Mouse (Mus musculus) forebrain, embryonic 14.5 days (tissue): ENCODE results near the gene Ptpra. TPM values are rescaled to one million over a fixed set of nuclear protein-coding genes. Genes with fewer than 3 reads are reported as not detected.

ENCODE experiments used
- ATAC-seq: fragments of 200-750 bp; cut with Nextera tagmentation; 2 replicates; pipeline ENCODE4 v1.8.0; 2017; ENCODE audit warnings: mild to moderate bottlenecking, moderate library complexity
- DNase-seq: peaks from one replicate; pipeline ENCODE4 v3.0.0-alpha.2; 2015; ENCODE audit warnings: low spot score
- H3K27ac ChIP-seq: fragments of 300-500 bp; sonication (generic); 2 replicates; pipeline ENCODE4 v1.5.1; 2014; ENCODE audit warnings: low read depth, mild to moderate bottlenecking, control low read depth, low read length, moderate library complexity
- H3K27me3 ChIP-seq: fragments of 300-500 bp; sonication (generic); replicated peaks from 2 replicates; pipeline ENCODE4 v1.6.1; 2014; ENCODE audit warnings: low read length, control low read depth, mixed read lengths; ENCODE audit not compliant: control insufficient read depth, insufficient read depth
- H3K36me3 ChIP-seq: fragments of 300-500 bp; sonication (generic); 2 replicates; pipeline ENCODE4 v1.6.1; 2014; ENCODE audit warnings: low read length, control low read depth; ENCODE audit not compliant: control insufficient read depth, insufficient read depth
- H3K4me1 ChIP-seq: fragments of 300-500 bp; sonication (generic); 2 replicates; pipeline ENCODE4 v1.6.1; 2014; ENCODE audit warnings: antibody characterized with exemption, low read length, control low read depth; ENCODE audit not compliant: control insufficient read depth, insufficient read depth
- H3K4me2 ChIP-seq: fragments of 300-500 bp; sonication (generic); 2 replicates; pipeline ENCODE4 v1.6.1; 2014; ENCODE audit warnings: mild to moderate bottlenecking, control low read depth, low read length
- H3K4me3 ChIP-seq: fragments of 300-500 bp; sonication (generic); 2 replicates; pipeline ENCODE4 v1.5.1; 2014; ENCODE audit warnings: low read depth, low read length, control low read depth
- H3K9ac ChIP-seq: fragments of 300-500 bp; sonication (generic); 2 replicates; pipeline ENCODE4 v1.6.1; 2014; ENCODE audit warnings: mild to moderate bottlenecking, low read length, control low read depth, moderate library complexity
- H3K9me3 ChIP-seq: fragments of 300-500 bp; sonication (generic); replicated peaks from 2 replicates; pipeline ENCODE4 v1.6.1; 2016; ENCODE audit warnings: low read length, control low read depth, mixed read lengths; ENCODE audit not compliant: control insufficient read depth
- WGBS: fragments of 180-500 bp; shearing (Covaris S2); extraction: QIAGEN DNeasy Blood & Tissue Kit; methylation state at CpG from one replicate; pipeline ENCODE4 v1.1.7; 2014; 5-methylcytosine and 5-hydroxymethylcytosine counted together
- polyA plus RNA-seq: library from polyadenylated mRNA; unstranded; fragments of >200 nt; fragmentation: Nextera tagmentation; extraction: Ambion mirVana; gene quantifications from 2 replicates; pipeline ENCODE4 v1.2.1, GENCODE M21; 2014

Ptpra gene
- polyA plus RNA-seq, 1 experiment from 2014 or later: 130 TPM

DNA sequence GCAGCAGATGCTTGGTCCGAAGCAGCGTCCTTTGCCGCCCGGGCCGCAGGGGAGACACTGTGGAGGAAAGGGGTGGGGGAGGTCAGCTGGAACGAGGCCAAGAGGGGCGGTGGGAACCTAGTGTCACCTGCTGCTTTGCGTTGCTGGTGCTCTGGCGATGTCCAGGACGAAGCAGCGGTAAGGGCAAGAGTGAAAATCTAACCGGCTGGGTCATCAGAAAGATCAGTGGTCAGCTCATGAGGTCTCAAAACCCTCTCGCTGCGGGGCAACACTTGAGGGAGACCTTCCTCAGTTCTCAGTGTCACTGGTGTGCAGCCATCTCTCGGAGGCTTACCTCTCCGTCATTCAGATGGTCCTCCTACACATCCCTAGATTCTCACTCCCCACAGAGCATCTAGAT is 131.1 kb downstream of the Ptpra start:
- Histone ChIP-seq H3K4me1 (no peaks in the 10 kb centered on the region), H3K9me3 (no peaks in the 10 kb centered on the region), H3K4me2 (peak overlapping the region; percentile 42), H3K9ac (no peak overlapping the region), H3K27me3 (peaks cover 59% of the 10 kb centered on the region), H3K36me3 (no peaks in the 10 kb centered on the region), H3K27ac (no peak overlapping the region), H3K4me3 (peak overlapping the region; percentile 23; the same call in 1 of the 2 replicates)
- DNase-seq (no peak), ATAC-seq (no peak)
- 1% methylated on average over 16 of the region's 16 CpGs for WGBS

DNA sequence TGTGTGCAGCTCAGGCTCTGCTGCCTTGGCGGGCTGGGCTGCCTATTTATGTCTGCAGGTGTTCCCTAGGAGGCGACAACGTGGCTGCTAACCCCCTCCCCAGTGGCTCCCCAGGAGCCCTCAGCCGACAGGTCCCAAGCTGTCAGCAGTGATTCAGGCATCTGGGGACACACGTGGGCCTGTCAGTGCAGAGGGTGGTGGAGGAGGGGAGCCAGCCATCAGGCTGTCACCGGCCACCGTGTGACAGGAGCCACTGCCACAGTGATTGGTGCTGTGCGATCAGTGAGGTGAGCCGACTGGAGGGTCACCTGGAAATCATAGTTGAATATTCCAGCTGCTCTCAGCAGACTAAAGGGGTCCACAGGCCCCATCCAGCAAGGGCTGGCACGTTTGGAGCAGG is 132.5 kb downstream of the Ptpra start, which contains the start of gene Avp:
TSS of gene Avp (minus strand) at position 3 of the 400 bp plus-strand sequence.
- Histone ChIP-seq H3K4me2 (no peak within 1 kb of the TSS), H3K36me3 (no peaks in the 10 kb centered on the region), H3K27me3 (peaks cover 51% of the 10 kb centered on the region), H3K4me3 (no peak within 1 kb of the TSS), H3K9ac (no peak within 1 kb of the TSS), H3K4me1 (no peaks in the 10 kb centered on the region), H3K27ac (no peak within 1 kb of the TSS), H3K9me3 (no peaks in the 10 kb centered on the region)
- no peak for ATAC-seq
- DNase-seq: no peak
- WGBS: 33% methylated on average over 10 of the region's 10 CpGs

DNA sequence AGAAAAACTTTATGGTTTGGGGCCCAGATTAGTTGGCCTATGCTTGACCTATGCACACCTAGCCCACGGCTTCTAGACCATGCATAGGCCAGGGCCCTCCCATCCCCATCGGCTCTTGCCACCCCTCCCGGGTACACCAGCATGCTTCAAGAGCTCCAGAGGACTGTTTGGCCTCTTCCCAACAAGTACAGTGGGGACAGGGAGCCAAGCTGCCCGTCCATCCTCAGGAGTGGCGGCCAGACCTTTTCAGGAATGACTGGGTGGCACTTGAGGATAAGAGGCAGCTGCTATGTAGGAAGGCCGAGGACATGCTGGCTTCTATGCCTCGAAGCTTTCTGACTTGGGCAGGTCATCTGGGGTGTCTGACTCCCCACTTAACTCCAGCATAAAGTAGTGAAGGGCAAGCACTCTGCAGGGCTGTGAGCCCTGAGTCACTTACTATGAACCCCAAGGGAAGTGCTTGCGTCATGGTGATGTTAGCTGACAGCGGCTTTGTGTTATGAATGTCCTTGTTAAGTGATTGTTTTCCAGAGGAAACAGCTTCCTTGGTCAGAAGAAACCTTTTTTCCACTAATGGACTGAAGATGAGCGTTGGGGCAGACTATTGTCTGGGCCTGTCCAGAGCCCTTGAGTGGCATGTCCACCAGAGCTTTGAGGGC is 134.0 kb downstream of the Ptpra start:
- DNase-seq (no peak), ATAC-seq (no peak)
- H3K9ac ChIP-seq: no peak overlapping the region
- no peak overlapping the region for H3K4me3 ChIP-seq
- H3K36me3 ChIP-seq: no peaks in the 10 kb centered on the region
- WGBS: 81% methylated on average over 10 of the region's 10 CpGs
- H3K4me2 ChIP-seq: no peak overlapping the region
- no peak overlapping the region for H3K27ac ChIP-seq
- H3K27me3 ChIP-seq: peaks cover 36% of the 10 kb centered on the region
- H3K9me3 ChIP-seq: no peaks in the 10 kb centered on the region
- H3K4me1 ChIP-seq: no peaks in the 10 kb centered on the region

DNA sequence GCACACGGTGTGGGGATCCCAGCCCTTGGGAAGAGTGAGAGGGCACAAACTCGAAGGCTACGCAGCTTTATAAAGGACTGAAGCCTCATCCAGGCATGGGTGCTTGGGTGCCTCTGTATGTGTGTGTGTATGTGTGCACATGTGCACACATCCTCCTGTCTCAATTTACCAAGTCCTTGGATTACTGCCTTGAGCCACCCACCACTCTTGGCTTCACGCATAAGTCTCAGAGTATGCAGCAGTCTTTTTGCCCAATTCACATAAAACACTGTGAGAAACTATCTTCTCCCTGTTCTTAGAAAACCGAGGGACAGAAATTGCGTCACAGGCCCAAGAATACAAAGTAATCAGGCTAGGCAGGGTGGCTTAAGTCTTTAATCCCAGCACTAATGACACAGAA is 135.9 kb downstream of the Ptpra start:
- no peak overlapping the region for H3K4me2 ChIP-seq
- H3K27me3 ChIP-seq: peaks cover 16% of the 10 kb centered on the region; the same call in 1 of the 2 replicates
- no peaks in the 10 kb centered on the region for H3K4me1 ChIP-seq
- H3K27ac ChIP-seq: no peak overlapping the region
- H3K9me3 ChIP-seq: no peaks in the 10 kb centered on the region
- ATAC-seq (no peak), DNase-seq (no peak)
- no peak overlapping the region for H3K9ac ChIP-seq
- 84% methylated on average over 6 of the region's 6 CpGs for WGBS
- no peak overlapping the region for H3K4me3 ChIP-seq
- H3K36me3 ChIP-seq: peaks cover 9% of the 10 kb centered on the region

DNA sequence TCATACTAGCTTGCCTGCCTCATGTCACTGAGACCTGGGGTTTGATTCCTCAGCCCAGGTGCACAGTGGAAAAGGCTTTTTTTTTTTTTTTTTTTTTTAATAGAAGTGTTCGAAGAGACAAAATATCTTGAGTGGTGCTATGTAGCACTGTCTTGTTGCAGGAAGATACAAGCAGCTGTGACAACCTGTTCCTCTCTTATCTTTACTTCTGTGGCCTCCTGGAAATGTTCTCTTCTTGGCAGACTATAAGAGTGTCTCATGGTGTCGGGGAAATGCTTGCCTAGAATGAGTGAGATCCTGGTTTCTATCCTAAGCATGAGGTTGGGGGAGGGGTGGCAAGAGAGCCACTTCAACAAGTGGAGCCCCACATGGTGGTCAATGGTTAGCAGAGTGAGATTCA is 138.3 kb downstream of the Ptpra start:
- H3K4me3 ChIP-seq: no peak overlapping the region
- WGBS: 87% methylated on average over 2 of the region's 2 CpGs
- no peaks in the 10 kb centered on the region for H3K4me1 ChIP-seq
- no peak overlapping the region for H3K4me2 ChIP-seq
- H3K9me3 ChIP-seq: no peaks in the 10 kb centered on the region
- DNase-seq (no peak), ATAC-seq (no peak)
- H3K9ac ChIP-seq: no peak overlapping the region
- H3K27me3 ChIP-seq: no peaks in the 10 kb centered on the region
- H3K27ac ChIP-seq: no peak overlapping the region
- peaks cover 20% of the 10 kb centered on the region for H3K36me3 ChIP-seq

DNA sequence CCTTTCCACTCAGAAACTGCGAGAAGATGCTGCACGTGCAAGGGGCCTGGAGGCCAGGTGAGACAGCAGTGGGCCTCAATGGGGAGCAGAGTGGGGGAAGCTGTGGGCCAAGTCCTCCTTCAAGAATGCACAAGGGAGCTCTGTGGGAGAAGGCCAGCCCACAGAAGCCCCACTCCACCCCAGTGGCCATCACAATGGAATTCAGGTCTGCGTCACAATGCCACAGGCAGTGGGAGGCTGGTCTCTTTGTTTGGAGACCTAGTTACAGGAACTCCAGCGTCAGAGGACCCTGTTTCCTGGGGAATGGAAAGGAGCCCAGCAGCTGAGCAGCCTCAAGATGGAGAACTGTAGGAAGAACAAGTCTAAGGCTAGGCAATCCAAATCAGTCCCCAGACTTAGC is 139.1 kb downstream of the Ptpra start:
- Histone ChIP-seq H3K4me1 (no peaks in the 10 kb centered on the region), H3K4me3 (no peak overlapping the region), H3K4me2 (no peak overlapping the region), H3K27ac (no peak overlapping the region), H3K9ac (no peak overlapping the region), H3K9me3 (no peaks in the 10 kb centered on the region), H3K27me3 (no peaks in the 10 kb centered on the region), H3K36me3 (peaks cover 21% of the 10 kb centered on the region)
- 47% methylated on average over 4 of the region's 4 CpGs for WGBS
- no peak for ATAC-seq
- DNase-seq: no peak

DNA sequence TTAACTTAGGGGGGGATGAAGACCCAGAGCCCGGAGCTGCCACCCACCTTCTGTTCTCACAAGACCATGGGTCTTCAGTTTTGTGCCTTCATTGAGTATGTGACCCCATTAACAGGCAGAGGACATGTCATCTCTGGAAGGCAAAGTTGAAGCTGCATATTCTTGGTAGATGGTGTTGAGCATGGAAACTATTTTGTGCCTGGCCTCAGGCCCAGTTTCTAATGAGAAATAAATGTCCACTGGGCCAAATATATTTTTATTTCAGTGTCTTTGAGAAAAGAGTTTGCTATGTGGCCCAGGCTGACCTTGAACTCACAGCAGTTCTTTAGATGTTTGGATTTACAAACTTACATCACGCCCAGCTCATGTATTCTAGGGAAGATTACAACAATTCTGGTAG is 139.7 kb downstream of the Ptpra start:
- WGBS: 97% methylated on average over 2 of the region's 2 CpGs
- Histone ChIP-seq H3K4me1 (no peaks in the 10 kb centered on the region), H3K9me3 (no peaks in the 10 kb centered on the region), H3K4me2 (no peak overlapping the region), H3K27ac (no peak overlapping the region), H3K4me3 (no peak overlapping the region), H3K27me3 (no peaks in the 10 kb centered on the region), H3K9ac (no peak overlapping the region), H3K36me3 (peaks cover 25% of the 10 kb centered on the region)
- DNase-seq (no peak), ATAC-seq (no peak)

DNA sequence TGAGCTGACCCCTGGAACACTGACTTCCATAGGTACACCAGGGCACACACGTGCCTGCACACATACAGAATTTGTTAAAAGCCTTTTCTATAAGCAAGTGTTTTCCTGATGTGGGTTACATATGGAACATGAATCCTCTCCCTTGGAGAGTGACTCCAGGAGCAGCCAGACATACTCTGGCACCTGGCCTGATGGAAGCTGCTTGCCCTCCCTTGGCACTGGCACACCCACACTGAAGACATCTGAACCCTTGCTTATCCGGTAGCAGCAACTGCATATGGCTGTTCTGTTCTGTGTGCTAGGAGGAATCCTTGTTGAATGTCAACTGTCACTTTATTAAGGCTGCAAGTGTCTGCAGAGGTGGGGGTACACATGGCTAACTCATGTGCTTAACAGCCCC is 140.9 kb downstream of the Ptpra start:
- no peak overlapping the region for H3K4me3 ChIP-seq
- DNase-seq (no peak), ATAC-seq (no peak)
- peaks cover 34% of the 10 kb centered on the region for H3K36me3 ChIP-seq
- H3K27ac ChIP-seq: no peak overlapping the region
- H3K9ac ChIP-seq: no peak overlapping the region
- no peaks in the 10 kb centered on the region for H3K27me3 ChIP-seq
- no peaks in the 10 kb centered on the region for H3K4me1 ChIP-seq
- H3K9me3 ChIP-seq: no peaks in the 10 kb centered on the region
- 97% methylated on average over 2 of the region's 2 CpGs for WGBS
- H3K4me2 ChIP-seq: no peak overlapping the region

DNA sequence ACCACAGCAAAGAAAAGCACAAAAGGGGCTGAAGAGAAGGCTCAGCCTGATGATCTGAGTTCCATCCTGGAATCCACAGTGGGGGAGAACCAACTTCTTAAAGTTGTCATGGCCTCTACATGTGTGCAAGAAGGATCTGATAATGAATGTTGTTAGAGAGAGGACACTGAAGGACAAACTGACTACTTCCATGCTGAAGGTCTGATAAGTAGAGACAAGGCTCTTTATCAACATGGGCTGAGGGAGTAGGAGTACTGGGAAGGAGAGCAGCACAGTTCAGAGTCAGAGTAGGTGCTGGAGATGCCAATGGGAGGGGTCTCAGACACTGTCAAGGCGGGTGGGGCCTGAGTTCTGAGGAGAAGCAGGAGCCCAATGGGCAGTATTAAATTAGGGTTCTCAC is 145.5 kb downstream of the Ptpra start:
- Histone ChIP-seq H3K9ac (no peak overlapping the region), H3K4me1 (no peaks in the 10 kb centered on the region), H3K4me2 (no peak overlapping the region), H3K4me3 (no peak overlapping the region), H3K27me3 (no peaks in the 10 kb centered on the region), H3K27ac (no peak overlapping the region), H3K9me3 (no peaks in the 10 kb centered on the region), H3K36me3 (peaks cover 68% of the 10 kb centered on the region)
- 85% methylated on average over 1 of the region's 1 CpGs for WGBS
- DNase-seq (no peak), ATAC-seq (no peak)
